ENCODE assay signal across 7 mouse cellular contexts in the genomic region with DNA sequence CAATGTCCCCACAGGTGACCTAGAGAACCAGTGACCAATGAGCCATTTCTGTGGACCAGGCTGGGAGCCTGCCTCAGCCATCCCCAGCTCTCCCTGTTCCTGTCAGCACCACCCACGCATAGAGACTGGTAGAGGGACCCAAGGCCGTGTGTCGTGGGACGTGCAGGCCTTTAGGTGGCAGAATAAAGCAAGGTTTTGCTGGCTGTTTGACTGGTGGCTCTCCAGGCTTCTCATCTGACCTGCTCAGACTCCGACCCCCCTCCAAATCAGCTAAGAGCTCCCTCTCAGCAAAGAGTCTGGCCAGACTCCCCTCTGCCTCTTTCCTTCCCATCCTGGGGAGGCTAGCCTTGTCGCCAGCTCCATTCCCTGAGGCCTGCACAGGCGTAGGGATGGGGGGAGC. TPM values are rescaled to one million over a fixed set of nuclear protein-coding genes. Genes with fewer than 3 reads are reported as not detected.
A peak's percentile ranks its signal among the peaks of the same experiment; 100 is the strongest.
DNase-seq lines count a peak whose midpoint lies in the region; ATAC-seq lines count a peak whose summit lies in the region.

No protein-coding gene starts in this region.

- no peak overlapping the region for H3K4me3 ChIP-seq in hindbrain, embryonic 11.5 days (ENCODE audit: low read depth, low read length)
- no peak overlapping the region for H3K4me3 ChIP-seq in neural tube, embryonic 15.5 days (replicated peaks)

- H3K27ac ChIP-seq in hindbrain, embryonic 11.5 days (ENCODE audit: low read depth, low read length) = peak overlapping the region; percentile 30; the same call in 1 of the 2 replicates
- H3K27ac ChIP-seq in neural tube, embryonic 15.5 days (replicated peaks) = peak overlapping the region; percentile 64

- H3K27me3 ChIP-seq in hindbrain, embryonic 11.5 days (ENCODE audit: control insufficient read depth, insufficient read depth, low read length) = no peaks in the 10 kb centered on the region
- no peaks in the 10 kb centered on the region for H3K27me3 ChIP-seq in neural tube, embryonic 15.5 days (replicated peaks)

- ATAC-seq in hindbrain, embryonic 11.5 days (ENCODE audit: low FRiP score) = no peak
- peak; percentile 71 for ATAC-seq in neural tube, embryonic 15.5 days (ENCODE audit: low FRiP score)

- H3K9me3 ChIP-seq in hindbrain, embryonic 11.5 days (ENCODE audit: control insufficient read depth, low read length) = no peaks in the 10 kb centered on the region
- no peaks in the 10 kb centered on the region for H3K9me3 ChIP-seq in neural tube, embryonic 15.5 days (replicated peaks)

- no peak overlapping the region for H3K9ac ChIP-seq in hindbrain, embryonic 11.5 days (ENCODE audit: low read depth, low read length)
- no peak overlapping the region; the same call in 1 of the 2 replicates for H3K9ac ChIP-seq in neural tube, embryonic 15.5 days (replicated peaks)

- DNase-seq in layer of hippocampus, adult 9-11 months = peak; percentile 38
- no peak for DNase-seq in layer of hippocampus, postnatal 10 days (ENCODE audit: low spot score in 2 of 2)
- DNase-seq in cerebellum, adult 9-11 months = peak; percentile 85
- peak; percentile 21 for DNase-seq in hindbrain, embryonic 11.5 days (ENCODE audit: low spot score)
- no peak for DNase-seq in adrenal gland, adult (ENCODE audit: inconsistent age in 2 of 2, low spot score in 1 of 2)
- DNase-seq in ovary, postnatal 10 days (ENCODE audit: low spot score) = no peak

- H3K36me3 ChIP-seq in hindbrain, embryonic 11.5 days (ENCODE audit: control insufficient read depth, insufficient read depth, low read length) = no peaks in the 10 kb centered on the region
- no peaks in the 10 kb centered on the region for H3K36me3 ChIP-seq in neural tube, embryonic 15.5 days

- WGBS in hindbrain, embryonic 11.5 days = 71% methylated on average over 7 of the region's 7 CpGs
- WGBS in neural tube, embryonic 15.5 days = 46% methylated on average over 7 of the region's 7 CpGs

- H3K4me1 ChIP-seq in hindbrain, embryonic 11.5 days (replicated peaks; ENCODE audit: control insufficient read depth, insufficient read depth, low read length) = no peaks in the 10 kb centered on the region; the same call in none of the 2 replicates
- peaks cover 40% of the 10 kb centered on the region for H3K4me1 ChIP-seq in neural tube, embryonic 15.5 days

- H3K4me2 ChIP-seq in hindbrain, embryonic 11.5 days (replicated peaks; ENCODE audit: low read depth, low read length) = no peak overlapping the region
- no peak overlapping the region for H3K4me2 ChIP-seq in neural tube, embryonic 15.5 days

RNA-seq across cellular contexts. Expression of a gene that starts 58.1 kb away (rescaled TPM):
- 10 to 100 TPM; 17.6 to 30.9 TPM for total RNA-seq in layer of hippocampus, postnatal 10 days (2021)
- polyA plus RNA-seq in hindbrain, embryonic 11.5 days (2014; fragmentation: Nextera tagmentation; extraction: Ambion mirVana) = 23.0 and 28.7 TPM in 2 replicates
- polyA plus RNA-seq in neural tube, embryonic 15.5 days (2015; fragmentation: Nextera tagmentation; extraction: Ambion mirVana) = 18.7 and 20.2 TPM in 2 replicates

Comparison
In these comparisons a context has a peak if more than half of its experiments do, and no peak if none do; other contexts are left out.
1. DNase-seq: peak in layer of hippocampus, adult 9-11 months (single experiment), cerebellum, adult 9-11 months (single experiment) and hindbrain, embryonic 11.5 days (single experiment); none in layer of hippocampus, postnatal 10 days (0 of 2), adrenal gland, adult (0 of 2) and ovary, postnatal 10 days (single experiment).